Mouse (Mus musculus) ES-Bruce4 (cell line): ENCODE results near the gene Tarsl2. TPM values are rescaled to one million over a fixed set of nuclear protein-coding genes. Genes with fewer than 3 reads are reported as not detected.
A peak's percentile ranks its signal among the peaks of the same experiment; 100 is the strongest.

Experiments used
- H3K27ac ChIP-seq: 2 replicates; pipeline ENCODE4 v1.5.1; 2012; ENCODE audit warnings: low read length, inconsistent platforms; ENCODE audit not compliant: insufficient read depth
- H3K27me3 ChIP-seq: 2 replicates; pipeline ENCODE4 v1.6.1; 2012; ENCODE audit warnings: mild to moderate bottlenecking, low read length, inconsistent platforms; ENCODE audit not compliant: control insufficient read depth, poor library complexity, insufficient read depth, severe bottlenecking
- H3K36me3 ChIP-seq: 2 replicates; pipeline ENCODE4 v1.6.1; 2012; ENCODE audit warnings: inconsistent platforms, mild to moderate bottlenecking, low read length, moderate library complexity; ENCODE audit not compliant: control insufficient read depth, poor library complexity, insufficient read depth, severe bottlenecking
- H3K4me1 ChIP-seq: one replicate; pipeline ENCODE4 v1.8.1; 2011; ENCODE audit warnings: low read length; ENCODE audit not compliant: control insufficient read depth, insufficient read depth
- H3K4me3 ChIP-seq: 2 replicates; pipeline ENCODE4 v1.5.1; 2011; ENCODE audit warnings: low read depth, mild to moderate bottlenecking, low read length
- H3K9ac ChIP-seq: 2 replicates; pipeline ENCODE4 v1.6.1; 2012; ENCODE audit warnings: low read depth, mild to moderate bottlenecking, inconsistent platforms; ENCODE audit not compliant: poor library complexity, severe bottlenecking
- H3K9me3 ChIP-seq: replicated peaks from 2 replicates; pipeline ENCODE4 v1.6.1; 2012; ENCODE audit warnings: mild to moderate bottlenecking, low read length, inconsistent platforms; ENCODE audit not compliant: control insufficient read depth, poor library complexity, insufficient read depth, severe bottlenecking
- CTCF ChIP-seq: IDR thresholded peaks from one replicate; pipeline ENCODE4 v1.8.1; 2011; ENCODE audit warnings: low read depth, low read length
- EP300 ChIP-seq: IDR thresholded peaks from 2 replicates; pipeline ENCODE4 v1.6.1; 2011; ENCODE audit warnings: low read depth, low read length; ENCODE audit not compliant: insufficient read depth
- POLR2A ChIP-seq: IDR thresholded peaks from one replicate; pipeline ENCODE4 v1.8.1; 2011; ENCODE audit warnings: low read length; ENCODE audit not compliant: insufficient read depth
- polyA plus RNA-seq: library from polyadenylated mRNA; stranded (reverse); fragments of >200 nt; gene quantifications from 2 replicates; pipeline ENCODE4 v1.2.4, GENCODE M21; 2011; ENCODE audit warnings: low read depth; ENCODE audit not compliant: missing spikeins, insufficient read depth, insufficient read length

The Tarsl2 gene
- polyA plus RNA-seq, 1 experiment: 5.8 TPM

- H3K9me3 ChIP-seq: no peaks in the 10 kb centered on the region
- H3K9ac ChIP-seq: no peak overlapping the region
- no peak overlapping the region for H3K4me3 ChIP-seq
- no peaks in the 10 kb centered on the region for H3K27me3 ChIP-seq
- H3K4me1 ChIP-seq: no peaks in the 10 kb centered on the region
- TF ChIP-seq EP300: no peak
- TF ChIP-seq CTCF: no peak
- no peak for TF ChIP-seq POLR2A
- H3K36me3 ChIP-seq: no peaks in the 10 kb centered on the region
- no peak overlapping the region for H3K27ac ChIP-seq
Measured at GRCm38 (mm10) chr7:65684256-65684835, 39.6 kb downstream of the Tarsl2 start.

- no peak for TF ChIP-seq CTCF
- TF ChIP-seq POLR2A: no peak
- no peak for TF ChIP-seq EP300
- no peaks in the 10 kb centered on the region for H3K36me3 ChIP-seq
- no peak overlapping the region for H3K27ac ChIP-seq
- no peaks in the 10 kb centered on the region for H3K27me3 ChIP-seq
- H3K9ac ChIP-seq: no peak overlapping the region
- no peak overlapping the region for H3K4me3 ChIP-seq
- H3K4me1 ChIP-seq: no peaks in the 10 kb centered on the region
- no peaks in the 10 kb centered on the region for H3K9me3 ChIP-seq
Measured at GRCm38 (mm10) chr7:65686664-65687063, 42.0 kb downstream of the Tarsl2 start.

GRCm38 (mm10) chr7:65690869-65691268 lies 46.2 kb downstream of the Tarsl2 start, which contains the start of gene Tm2d3:
Gene Tm2d3 (plus strand): TSS chr7:65691169.
- Histone ChIP-seq H3K4me1 (no peaks in the 10 kb centered on the region), H3K4me3 (no peak within 1 kb of the TSS), H3K9ac (no peak within 1 kb of the TSS), H3K36me3 (no peaks in the 10 kb centered on the region), H3K27me3 (no peaks in the 10 kb centered on the region), H3K9me3 (no peaks in the 10 kb centered on the region), H3K27ac (no peak within 1 kb of the TSS)
- TF ChIP-seq EP300 (no peak), POLR2A (no peak), CTCF (no peak)

GRCm38 (mm10) chr7:65691929-65692605 lies 47.4 kb downstream of the Tarsl2 start:
- Histone ChIP-seq H3K4me3 (no peak overlapping the region), H3K4me1 (no peaks in the 10 kb centered on the region)
- TF ChIP-seq POLR2A (no peak), CTCF (no peak)

GRCm38 (mm10) chr7:65692883-65693282 lies 48.2 kb downstream of the Tarsl2 start:
- Histone ChIP-seq H3K27ac (no peak overlapping the region), H3K4me3 (peak overlapping the region; percentile 98), H3K9ac (peak overlapping the region; percentile 74; the same call in 1 of the 2 replicates), H3K27me3 (no peaks in the 10 kb centered on the region), H3K9me3 (no peaks in the 10 kb centered on the region), H3K36me3 (peaks cover 10% of the 10 kb centered on the region), H3K4me1 (no peaks in the 10 kb centered on the region)
- TF ChIP-seq EP300 (no peak), POLR2A (no peak), CTCF (no peak)

More at GRCm38 (mm10) chr7:65691929-65692605, 47.4 kb downstream of the Tarsl2 start:
- H3K9me3 ChIP-seq: no peaks in the 10 kb centered on the region
- H3K36me3 ChIP-seq: peaks cover 3% of the 10 kb centered on the region; the same call in 1 of the 2 replicates
- H3K27me3 ChIP-seq: no peaks in the 10 kb centered on the region
- no peak overlapping the region for H3K9ac ChIP-seq
- no peak overlapping the region for H3K27ac ChIP-seq

- H3K27me3 ChIP-seq: no peaks in the 10 kb centered on the region
- peak; percentile 90 for TF ChIP-seq POLR2A
- TF ChIP-seq EP300: no peak
- no peak for TF ChIP-seq CTCF
- peak overlapping the region; percentile 98 for H3K4me3 ChIP-seq
- H3K27ac ChIP-seq: no peak overlapping the region
- H3K9ac ChIP-seq: peak overlapping the region; percentile 74
- no peaks in the 10 kb centered on the region for H3K9me3 ChIP-seq
- peaks cover 15% of the 10 kb centered on the region for H3K36me3 ChIP-seq
- H3K4me1 ChIP-seq: no peaks in the 10 kb centered on the region
Measured at GRCm38 (mm10) chr7:65693301-65693821, 48.7 kb downstream of the Tarsl2 start.
